Mouse (Mus musculus) cortical plate, adult 2 months (tissue): ENCODE measurements around the gene Myom1. TPM values are rescaled to one million over a fixed set of nuclear protein-coding genes. Genes with fewer than 3 reads are reported as not detected.

ENCODE experiments used
- H3K27ac ChIP-seq: fragments of 200-500 bp; 2 replicates; pipeline ENCODE4 v1.5.1; 2012; ENCODE audit warnings: low read length, control low read depth, inconsistent platforms; ENCODE audit not compliant: insufficient read depth
- H3K4me1 ChIP-seq: fragments of 200-500 bp; 2 replicates; pipeline ENCODE4 v1.6.1; 2011; ENCODE audit warnings: low read length; ENCODE audit not compliant: control insufficient read depth, insufficient read depth
- H3K4me3 ChIP-seq: fragments of 200-500 bp; 2 replicates; pipeline ENCODE4 v1.5.1; 2011; ENCODE audit warnings: mild to moderate bottlenecking, low read length, control low read depth; ENCODE audit not compliant: insufficient read depth
- CTCF ChIP-seq: fragments of 200-500 bp; IDR thresholded peaks from 2 replicates; pipeline ENCODE4 v1.5.1; 2011; ENCODE audit warnings: mild to moderate bottlenecking, control low read depth, low read length; ENCODE audit not compliant: insufficient read depth; ENCODE audit errors: extremely low read depth
- POLR2A ChIP-seq: fragments of 200-500 bp; IDR thresholded peaks from 2 replicates; pipeline ENCODE4 v1.6.1; 2011; ENCODE audit warnings: mild to moderate bottlenecking, low read length, control low read depth; ENCODE audit not compliant: insufficient read depth; ENCODE audit errors: extremely low read depth
- polyA plus RNA-seq: library from polyadenylated mRNA; depleted of rRNA; stranded (reverse); fragments of >200 nt; gene quantifications from 2 replicates; pipeline ENCODE4 v1.2.3, GENCODE M21; 2012

Gene Myom1
- polyA plus RNA-seq, 1 experiment: 2.1 TPM

DNA sequence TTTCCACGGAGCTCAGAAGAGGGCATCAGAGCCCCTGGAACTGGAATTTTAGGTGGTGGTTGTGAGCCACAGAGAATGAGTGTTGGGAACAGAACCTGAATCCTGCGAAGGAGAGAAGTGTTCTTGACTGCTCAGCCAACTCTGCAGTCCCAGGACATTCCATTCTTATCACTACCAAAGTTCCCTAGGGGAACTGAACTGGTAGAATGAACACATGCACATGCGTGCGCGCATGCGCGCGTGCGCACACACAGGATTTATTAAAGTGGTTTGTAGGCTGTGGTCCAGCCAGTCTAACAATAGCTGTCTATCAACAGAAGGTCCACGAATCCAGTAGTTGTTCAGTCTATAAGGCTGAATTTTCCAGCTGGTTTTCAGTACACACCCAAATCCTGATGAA lies 21.6 kb downstream of the Myom1 start:
- Histone ChIP-seq H3K27ac (no peak overlapping the region), H3K4me1 (no peaks in the 10 kb centered on the region), H3K4me3 (no peak overlapping the region)
- TF ChIP-seq CTCF (no peak), POLR2A (no peak)

DNA sequence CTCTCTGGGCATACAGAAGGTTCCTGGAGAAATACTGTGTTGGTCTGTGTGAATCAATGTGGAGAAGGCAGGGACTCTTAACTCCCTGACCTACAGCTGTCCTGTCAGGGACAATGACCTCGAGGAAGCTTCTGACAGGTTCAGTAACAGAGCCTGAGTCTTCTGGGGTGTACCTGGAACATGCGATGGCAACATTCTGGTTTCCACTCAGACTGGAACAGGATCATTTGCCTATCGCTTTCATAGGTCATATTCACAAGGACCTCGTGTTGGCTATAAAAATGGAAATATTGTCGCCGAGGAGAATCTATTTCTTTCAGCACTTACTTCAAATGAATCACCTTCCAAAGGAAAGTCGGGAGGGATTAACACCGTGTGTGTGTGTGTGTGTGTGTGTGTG lies 23.5 kb downstream of the Myom1 start:
- H3K27ac ChIP-seq: no peak overlapping the region
- no peaks in the 10 kb centered on the region for H3K4me1 ChIP-seq
- no peak overlapping the region for H3K4me3 ChIP-seq
- TF ChIP-seq CTCF (no peak), POLR2A (no peak)

DNA sequence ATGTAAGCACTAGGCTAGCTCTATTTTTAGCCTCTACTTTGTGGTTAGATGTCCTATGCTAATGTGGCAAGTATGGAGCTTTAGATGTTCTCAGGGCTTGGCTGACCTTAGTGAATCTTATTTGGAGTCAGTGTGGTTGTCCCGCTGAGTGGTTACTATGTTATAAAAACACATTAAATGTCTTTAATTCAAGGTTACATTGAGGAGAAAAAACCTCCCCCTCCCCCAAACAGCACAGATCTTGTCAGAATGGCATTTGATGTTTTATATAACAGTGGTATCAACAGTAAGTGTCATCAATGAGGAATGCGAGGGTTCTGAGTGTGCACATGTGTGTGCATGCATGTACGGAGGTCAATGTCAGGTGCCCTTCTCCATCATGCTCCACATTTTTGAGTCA lies 24.8 kb downstream of the Myom1 start:
- no peaks in the 10 kb centered on the region for H3K4me1 ChIP-seq
- no peak for TF ChIP-seq POLR2A
- no peak for TF ChIP-seq CTCF
- no peak overlapping the region for H3K27ac ChIP-seq
- H3K4me3 ChIP-seq: no peak overlapping the region

DNA sequence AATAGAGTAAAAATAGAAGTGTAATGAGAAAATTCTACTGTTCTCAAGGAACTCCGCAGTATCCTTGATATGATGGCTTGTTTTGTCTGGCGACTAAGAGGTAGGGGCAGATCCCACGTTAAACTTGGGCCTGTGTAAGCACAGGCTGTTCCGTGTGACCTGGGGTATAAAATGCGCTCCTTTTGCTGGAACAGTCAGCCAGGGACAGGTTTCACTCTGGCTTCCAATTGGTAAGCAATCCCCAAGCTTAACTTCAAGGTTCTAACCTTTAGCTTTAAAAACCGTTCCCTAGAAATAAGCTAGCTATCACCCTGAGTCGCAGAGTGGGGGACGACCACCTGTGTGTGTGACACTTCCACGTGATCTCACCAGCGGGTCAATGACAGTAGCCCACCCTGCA lies 30.3 kb downstream of the Myom1 start:
- no peak for TF ChIP-seq POLR2A
- Histone ChIP-seq H3K27ac (no peak overlapping the region), H3K4me3 (no peak overlapping the region), H3K4me1 (no peaks in the 10 kb centered on the region)

DNA sequence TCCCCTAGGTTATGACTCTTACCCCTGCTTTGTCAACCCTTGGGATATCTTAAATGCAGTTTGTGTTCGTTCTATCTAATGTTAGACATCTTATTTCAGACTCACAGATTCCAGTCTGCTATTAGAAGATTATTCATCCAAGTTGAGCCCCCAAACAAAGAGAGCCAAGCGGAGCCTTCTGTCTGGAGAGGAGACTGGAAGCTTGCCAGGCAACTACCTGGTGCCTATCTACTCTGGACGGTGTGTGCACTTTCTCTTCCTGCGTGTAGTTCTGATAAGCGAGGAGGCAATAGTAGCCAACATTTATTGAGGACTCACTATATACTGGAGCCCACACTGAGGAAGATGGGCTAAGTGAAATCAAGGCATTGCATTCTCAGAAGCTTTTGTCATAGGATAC lies 32.0 kb downstream of the Myom1 start:
- no peaks in the 10 kb centered on the region for H3K4me1 ChIP-seq
- no peak for TF ChIP-seq POLR2A
- no peak for TF ChIP-seq CTCF
- H3K27ac ChIP-seq: no peak overlapping the region
- H3K4me3 ChIP-seq: no peak overlapping the region

DNA sequence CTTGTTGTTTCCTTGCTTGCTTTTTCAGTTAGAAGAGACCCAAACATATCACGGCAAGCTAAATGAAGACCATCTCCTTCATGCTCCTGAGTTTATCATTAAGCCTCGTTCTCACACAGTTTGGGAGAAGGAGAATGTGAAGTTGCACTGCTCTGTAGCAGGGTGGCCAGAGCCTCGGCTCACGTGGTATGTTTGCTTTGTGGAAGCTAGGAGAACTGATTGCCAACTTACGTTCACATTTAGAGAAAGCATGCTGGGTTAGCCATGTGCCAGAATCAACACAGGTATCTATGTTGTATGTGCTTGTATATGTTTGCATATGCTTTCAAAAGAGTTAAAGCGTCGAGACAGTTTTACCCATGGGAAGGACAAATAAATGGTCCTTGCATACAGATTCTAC lies 34.8 kb downstream of the Myom1 start:
- no peaks in the 10 kb centered on the region for H3K4me1 ChIP-seq
- TF ChIP-seq CTCF (no peak), POLR2A (no peak)
- H3K27ac ChIP-seq: no peak overlapping the region
- no peak overlapping the region for H3K4me3 ChIP-seq

DNA sequence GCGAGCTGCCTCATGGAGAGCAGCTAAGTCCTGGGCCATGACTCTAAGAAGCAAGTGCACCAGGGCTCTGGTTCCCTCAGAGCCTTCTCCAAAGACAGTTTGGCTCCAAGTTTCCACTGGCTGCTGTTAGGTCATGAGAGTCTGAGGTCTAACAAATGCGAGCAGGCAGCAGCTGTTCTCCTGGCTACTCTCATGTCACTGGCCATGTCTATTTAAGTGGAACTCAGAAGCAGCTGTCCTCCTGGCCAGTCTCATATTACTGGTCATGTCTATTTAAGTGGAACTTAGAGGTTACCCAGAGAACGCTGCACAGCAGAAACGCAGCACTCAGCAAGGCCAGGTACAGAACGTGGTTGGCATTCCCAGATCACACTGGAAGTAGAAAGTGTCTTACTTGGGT lies 36.4 kb downstream of the Myom1 start:
- TF ChIP-seq POLR2A (no peak), CTCF (no peak)
- H3K4me1 ChIP-seq: no peaks in the 10 kb centered on the region
- no peak overlapping the region for H3K4me3 ChIP-seq
- no peak overlapping the region for H3K27ac ChIP-seq

DNA sequence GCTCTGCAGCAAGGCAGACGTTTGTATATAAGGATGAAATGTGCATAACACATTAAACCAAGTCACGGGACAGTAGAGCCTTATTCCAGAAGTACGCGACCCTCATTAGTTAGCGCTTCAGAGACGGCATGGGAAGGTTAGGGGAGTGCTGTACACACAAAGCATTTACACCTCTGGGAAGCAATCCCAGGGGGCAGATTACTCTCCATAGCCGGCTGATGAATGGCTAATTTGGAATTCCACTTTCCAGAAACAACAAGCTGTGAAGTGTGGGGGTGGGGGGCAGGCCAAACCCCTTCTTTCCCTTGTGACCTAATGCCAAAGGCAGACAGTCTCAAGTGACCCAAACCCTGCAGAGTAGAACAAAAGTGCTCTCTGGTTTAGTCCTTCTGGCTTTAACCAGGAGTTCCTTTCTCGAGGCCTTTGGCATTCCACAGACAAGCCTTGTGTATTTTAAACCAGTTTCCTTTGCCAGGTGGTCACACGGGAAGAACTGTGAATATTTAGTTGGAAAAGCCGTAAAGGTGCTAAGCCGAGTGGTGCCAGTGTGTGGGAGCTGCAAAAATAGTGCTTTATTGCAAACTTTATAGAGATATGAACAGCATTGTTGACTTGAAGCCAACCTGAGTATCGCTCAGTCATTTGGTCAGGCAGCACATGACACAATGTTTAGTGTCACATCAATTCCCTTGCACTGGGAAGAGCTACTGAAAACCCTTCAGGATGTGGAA lies 37.6 kb downstream of the Myom1 start:
- H3K4me1 ChIP-seq: no peaks in the 10 kb centered on the region
- H3K27ac ChIP-seq: no peak overlapping the region
- no peak overlapping the region for H3K4me3 ChIP-seq
- TF ChIP-seq CTCF (no peak), POLR2A (no peak)

DNA sequence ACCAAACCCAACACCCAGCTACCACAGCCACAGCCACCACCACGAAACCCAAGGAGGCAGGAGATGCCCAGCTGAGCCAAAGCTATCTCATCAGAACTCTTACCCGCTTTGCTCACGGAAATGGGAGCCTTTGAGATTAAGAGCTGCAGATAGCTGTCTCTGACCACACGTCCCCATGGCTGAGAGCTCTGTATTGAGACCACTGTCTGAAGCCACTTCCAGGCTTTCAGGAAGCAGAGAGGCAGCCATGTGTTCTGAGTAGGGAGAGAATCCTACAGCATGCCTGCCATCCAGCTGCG lies 38.1 kb downstream of the Myom1 start:
- H3K27ac ChIP-seq: no peak overlapping the region
- H3K4me3 ChIP-seq: no peak overlapping the region
- TF ChIP-seq CTCF (no peak), POLR2A (no peak)
- H3K4me1 ChIP-seq: no peaks in the 10 kb centered on the region

DNA sequence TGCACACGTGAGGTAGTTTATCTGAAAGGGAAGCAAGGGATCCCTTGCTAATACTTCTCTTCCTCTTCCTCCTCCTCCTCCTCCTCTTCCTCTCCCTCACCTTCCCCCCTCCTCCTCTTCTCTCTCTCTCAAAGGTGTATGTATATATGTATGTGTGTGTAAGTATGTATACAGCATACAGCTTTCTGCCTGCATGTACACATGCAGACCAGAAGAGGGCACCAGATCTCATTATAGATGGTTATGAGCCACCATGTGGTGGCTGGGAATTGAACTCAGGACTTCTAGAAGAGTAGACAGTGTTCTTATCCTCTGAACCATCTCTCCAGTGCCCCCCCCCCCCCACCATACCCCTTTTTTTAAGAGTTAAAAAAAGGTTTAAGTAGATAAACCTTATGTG lies 40.2 kb downstream of the Myom1 start:
- no peak overlapping the region for H3K27ac ChIP-seq
- no peak for TF ChIP-seq POLR2A
- TF ChIP-seq CTCF: no peak
- no peaks in the 10 kb centered on the region for H3K4me1 ChIP-seq
- no peak overlapping the region for H3K4me3 ChIP-seq

DNA sequence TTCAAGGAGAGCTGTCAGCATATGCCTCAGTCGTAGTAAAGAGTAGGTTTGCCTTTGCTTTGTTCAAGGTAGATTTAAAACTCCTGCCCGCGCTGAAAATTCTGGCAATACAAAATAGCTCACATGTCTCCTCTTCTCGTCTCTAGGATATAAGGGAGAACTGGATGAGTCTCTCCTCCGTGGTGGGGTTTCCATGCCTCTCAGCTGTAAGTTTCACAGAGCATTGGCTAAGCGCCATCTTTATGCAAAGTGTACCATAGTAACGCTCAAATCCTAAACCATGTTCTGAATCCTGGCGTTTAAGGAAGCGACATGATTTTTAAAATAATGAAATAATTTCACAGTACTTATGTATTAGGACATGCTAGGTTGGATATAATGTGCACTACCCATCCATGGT lies 43.2 kb downstream of the Myom1 start:
- no peak overlapping the region for H3K4me3 ChIP-seq
- no peak overlapping the region for H3K27ac ChIP-seq
- TF ChIP-seq CTCF: no peak
- TF ChIP-seq POLR2A: no peak
- no peaks in the 10 kb centered on the region for H3K4me1 ChIP-seq
